Mouse (Mus musculus): Measurements from ENCODE around the gene Exosc7. TPM values are rescaled to one million over a fixed set of nuclear protein-coding genes. Genes with fewer than 3 reads are reported as not detected.

The Exosc7 gene
- total and polyA plus RNA-seq, 3 experiments = 162 to 196 TPM; not detected in 1

DNA sequence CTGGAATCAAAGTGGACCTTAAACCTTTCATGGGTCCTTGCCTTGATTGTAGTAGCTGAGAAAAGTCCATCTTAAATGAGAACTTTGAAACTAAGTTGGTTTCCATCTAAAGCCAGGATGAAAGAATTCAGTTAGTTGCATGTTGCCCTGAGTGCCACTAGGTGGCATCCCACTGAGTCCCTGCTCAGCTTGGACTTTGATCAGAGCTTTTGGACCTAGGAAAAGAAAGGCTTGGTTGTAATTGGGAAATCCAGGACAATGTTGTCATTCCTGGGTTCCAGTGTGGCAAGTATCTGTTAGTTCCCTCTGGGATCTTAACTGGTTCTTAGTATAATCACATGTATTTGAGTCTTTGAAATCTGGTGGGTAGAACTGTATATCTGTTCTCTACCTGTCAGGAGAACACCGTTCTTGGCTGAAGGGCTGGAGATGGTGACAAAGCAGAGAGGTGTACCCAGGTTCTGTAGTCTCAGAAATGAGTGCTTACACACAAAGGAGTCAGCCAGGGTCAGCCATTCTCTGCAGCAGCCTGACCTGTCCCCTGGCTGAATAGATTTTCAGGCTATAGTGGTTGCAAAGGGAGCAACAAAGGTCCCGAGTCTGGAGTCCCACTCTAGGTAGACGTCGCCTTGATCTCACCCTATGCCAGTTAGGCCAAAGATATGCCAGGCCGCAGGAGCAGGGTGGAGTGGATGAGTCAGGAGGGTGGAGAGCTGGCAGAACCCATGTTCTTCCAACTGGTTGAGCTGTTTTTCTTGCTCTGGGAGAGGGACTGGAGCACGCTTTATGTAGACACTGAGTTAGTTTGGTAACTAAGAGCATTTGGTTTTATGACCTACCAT is 10.8 kb downstream of the Exosc7 start:
- Histone ChIP-seq H3K36me3 (ENCODE audit: control insufficient read depth in 1 of 2, insufficient read depth in 2 of 2, low read length in 2 of 2) (peaks cover 14 to 15% of the 10 kb centered on the region in 2 experiments), H3K27me3 (ENCODE audit: control insufficient read depth in 1 of 2, insufficient read depth in 2 of 2, low read length in 2 of 2) (no peaks in the 10 kb centered on the region), H3K4me3 (ENCODE audit: control insufficient read depth in 1 of 2, insufficient read depth in 1 of 2, low read depth in 2 of 2, low read length in 2 of 2) (no peak overlapping the region), H3K4me1 (ENCODE audit: control insufficient read depth in 1 of 2, insufficient read depth in 2 of 2, low read length in 2 of 2) (peaks cover 6 to 8% of the 10 kb centered on the region in 2 experiments), H3K9ac (ENCODE audit: control insufficient read depth, low read depth, low read length, poor library complexity, severe bottlenecking) (no peak overlapping the region), H3K27ac (ENCODE audit: control insufficient read depth, low read depth, low read length) (no peak overlapping the region), H3K9me3 (replicated peaks; ENCODE audit: insufficient read depth, low read length) (no peaks in the 10 kb centered on the region), H3K79me2 (ENCODE audit: control insufficient read depth, insufficient read depth, low read length, poor library complexity) (no peaks in the 10 kb centered on the region)
- TF ChIP-seq CTCF (IDR thresholded peaks at IDR 0.05 in 2 of 3, conservative IDR thresholded peaks at IDR 0.05 in 1 of 3; ENCODE audit: control insufficient read depth in 1 of 3, insufficient read depth in 1 of 3, low read depth in 2 of 3, low read length in 3 of 3, poor library complexity in 1 of 3, severe bottlenecking in 1 of 3) (peak; percentile 69 to 89 (median 78)), GABPA (IDR thresholded peaks at IDR 0.05; ENCODE audit: low read depth, low read length) (no peak), JUND (IDR thresholded peaks at IDR 0.05; ENCODE audit: low read depth, low read length) (no peak), SMC3 (IDR thresholded peaks at IDR 0.05; ENCODE audit: low read depth, low read length) (peak; percentile 51), ELF1 (IDR thresholded peaks at IDR 0.05; ENCODE audit: low read depth, low read length) (no peak), RAD21 (IDR thresholded peaks at IDR 0.05; ENCODE audit: low read depth, low read length) (peak; percentile 3; the same call in 1 of the 2 replicates)
- DNase-seq (ENCODE audit: low read depth, low spot score) = peak; percentile 50

DNA sequence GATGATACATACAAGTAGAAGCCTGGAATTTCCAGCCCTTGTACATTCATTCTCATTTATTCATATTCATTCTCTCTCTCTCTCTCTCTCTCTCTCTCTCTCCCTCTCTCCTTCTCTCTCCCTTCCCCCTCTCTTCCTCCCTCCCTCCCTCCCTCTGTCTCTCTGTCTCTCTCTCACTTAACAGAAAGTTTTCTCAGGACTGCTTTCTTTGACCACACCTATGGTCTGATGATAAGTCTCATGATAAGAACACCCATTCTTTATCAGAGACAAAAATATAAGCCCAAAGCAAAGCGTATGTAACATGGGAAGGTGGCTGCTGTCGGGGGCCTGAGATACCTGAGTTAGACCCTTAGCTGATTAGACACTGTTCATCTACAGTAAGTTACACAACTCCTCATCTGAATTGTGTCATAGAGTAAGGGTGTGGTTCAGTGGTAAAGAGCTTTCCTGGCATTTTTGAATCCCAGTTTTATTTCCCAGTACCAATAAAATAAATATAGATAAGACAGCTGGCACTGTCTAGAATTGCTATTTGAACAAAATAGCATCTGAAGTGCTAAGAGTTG is 11.5 kb downstream of the Exosc7 start:
- Histone ChIP-seq H3K79me2 (ENCODE audit: control insufficient read depth, insufficient read depth, low read length, poor library complexity) (no peaks in the 10 kb centered on the region), H3K36me3 (ENCODE audit: control insufficient read depth in 1 of 2, insufficient read depth in 2 of 2, low read length in 2 of 2) (peaks cover 12 to 15% of the 10 kb centered on the region in 2 experiments), H3K9me3 (replicated peaks; ENCODE audit: insufficient read depth, low read length) (no peaks in the 10 kb centered on the region), H3K4me1 (ENCODE audit: control insufficient read depth in 1 of 2, insufficient read depth in 2 of 2, low read length in 2 of 2) (peaks cover 6 to 8% of the 10 kb centered on the region in 2 experiments), H3K27me3 (ENCODE audit: control insufficient read depth in 1 of 2, insufficient read depth in 2 of 2, low read length in 2 of 2) (no peaks in the 10 kb centered on the region), H3K27ac (ENCODE audit: control insufficient read depth, low read depth, low read length) (no peak overlapping the region), H3K4me3 (ENCODE audit: control insufficient read depth in 1 of 2, insufficient read depth in 1 of 2, low read depth in 2 of 2, low read length in 2 of 2) (no peak overlapping the region), H3K9ac (ENCODE audit: control insufficient read depth, low read depth, low read length, poor library complexity, severe bottlenecking) (no peak overlapping the region)
- no peak for DNase-seq (ENCODE audit: low read depth, low spot score)
- TF ChIP-seq TBP (IDR thresholded peaks at IDR 0.05; ENCODE audit: low read depth, low read length) = no peak
- no peak for TF ChIP-seq USF1 (IDR thresholded peaks at IDR 0.05; ENCODE audit: low read depth, low read length)
- TF ChIP-seq CHD1 (IDR thresholded peaks at IDR 0.05; ENCODE audit: low read depth, low read length) = no peak
- TF ChIP-seq POLR2AphosphoS2 (IDR thresholded peaks at IDR 0.05; ENCODE audit: low read length) = no peak
- no peak for TF ChIP-seq UBTF (IDR thresholded peaks at IDR 0.05; ENCODE audit: borderline replicate concordance, insufficient read depth, low read depth, low read length)
- no peak for TF ChIP-seq SIN3A (IDR thresholded peaks at IDR 0.05; ENCODE audit: low read length)
- TF ChIP-seq ZKSCAN1 (IDR thresholded peaks at IDR 0.05; ENCODE audit: low read depth, low read length) = no peak
- no peak for TF ChIP-seq EP300 (IDR thresholded peaks at IDR 0.05; ENCODE audit: low read depth in 1 of 2, low read length in 2 of 2)
- no peak for TF ChIP-seq GATA1 (IDR thresholded peaks at IDR 0.05; ENCODE audit: low read depth, low read length)
- TF ChIP-seq ZC3H11A (IDR thresholded peaks at IDR 0.05; ENCODE audit: low read depth, low read length) = no peak
- no peak for TF ChIP-seq GABPA (IDR thresholded peaks at IDR 0.05; ENCODE audit: low read depth, low read length)
- no peak for TF ChIP-seq NELFE (IDR thresholded peaks at IDR 0.05; ENCODE audit: low read depth, low read length)
- TF ChIP-seq NRF1 (IDR thresholded peaks at IDR 0.05; ENCODE audit: insufficient read depth, low read depth, low read length, poor library complexity, severe bottlenecking) = no peak
- TF ChIP-seq RCOR1 (IDR thresholded peaks at IDR 0.05; ENCODE audit: low read depth, low read length) = no peak
- TF ChIP-seq TCF12 (IDR thresholded peaks at IDR 0.05; ENCODE audit: low read depth, low read length) = no peak
- TF ChIP-seq ELF1 (IDR thresholded peaks at IDR 0.05; ENCODE audit: low read depth, low read length) = no peak
- TF ChIP-seq MEF2A (IDR thresholded peaks at IDR 0.05; ENCODE audit: extremely low read depth, insufficient replicate concordance, low read depth, low read length, poor library complexity, severe bottlenecking) = no peak
- TF ChIP-seq RAD21 (IDR thresholded peaks at IDR 0.05; ENCODE audit: low read depth, low read length) = no peak
